Mouse (Mus musculus) stomach, embryonic 15.5 days (tissue): Measurements from ENCODE around the gene Dhcr7. TPM values are rescaled to one million over a fixed set of nuclear protein-coding genes. Genes with fewer than 3 reads are reported as not detected.

Source experiments
- ATAC-seq: fragments of 200-750 bp; cut with Nextera tagmentation; 2 replicates; pipeline ENCODE4 v1.8.0; 2017; ENCODE audit warnings: low read depth, moderate number of reproducible peaks, moderate TSS enrichment; ENCODE audit not compliant: insufficient read depth, low FRiP score
- H3K27ac ChIP-seq: fragments of 300-500 bp; sonication (generic); 2 replicates; pipeline ENCODE4 v1.5.1; 2015; ENCODE audit warnings: mild to moderate bottlenecking, inconsistent platforms
- H3K27me3 ChIP-seq: fragments of 300-500 bp; sonication (generic); replicated peaks from 2 replicates; pipeline ENCODE4 v1.6.1; 2015; ENCODE audit warnings: inconsistent platforms
- H3K36me3 ChIP-seq: fragments of 300-500 bp; sonication (generic); 2 replicates; pipeline ENCODE4 v1.6.1; 2015; ENCODE audit warnings: inconsistent platforms
- H3K4me1 ChIP-seq: fragments of 300-500 bp; sonication (generic); 2 replicates; pipeline ENCODE4 v1.6.1; 2015; ENCODE audit warnings: inconsistent platforms
- H3K4me2 ChIP-seq: fragments of 300-500 bp; sonication (generic); 2 replicates; pipeline ENCODE4 v1.6.1; 2015; ENCODE audit warnings: mild to moderate bottlenecking, inconsistent platforms
- H3K4me3 ChIP-seq: fragments of 300-500 bp; sonication (generic); replicated peaks from 2 replicates; pipeline ENCODE4 v1.5.1; 2015; ENCODE audit warnings: inconsistent platforms
- H3K9ac ChIP-seq: fragments of 300-500 bp; sonication (generic); 2 replicates; pipeline ENCODE4 v1.6.1; 2015; ENCODE audit warnings: inconsistent platforms
- H3K9me3 ChIP-seq: fragments of 300-500 bp; sonication (generic); 2 replicates; pipeline ENCODE4 v1.6.1; 2016; ENCODE audit warnings: inconsistent platforms
- WGBS: fragments of 180-500 bp; shearing (Covaris S2); methylation state at CpG from one replicate; pipeline ENCODE4 v1.1.7; 2015; 5-methylcytosine and 5-hydroxymethylcytosine counted together
- polyA plus RNA-seq: library from polyadenylated mRNA; unstranded; fragments of >200 nt; fragmentation: Nextera tagmentation; extraction: Ambion mirVana; gene quantifications from 2 replicates; pipeline ENCODE4 v1.2.1, GENCODE M21; 2015

Gene Dhcr7
- polyA plus RNA-seq, 1 experiment from 2014 or later: 49.9 TPM

GRCm38 (mm10) chr7:143805199-143805624 lies 17.7 kb upstream of the Dhcr7 start:
- H3K4me2 ChIP-seq: no peak overlapping the region
- H3K27me3 ChIP-seq: no peaks in the 10 kb centered on the region
- ATAC-seq: peak; percentile 33; the same call in 1 of the 2 replicates
- no peaks in the 10 kb centered on the region for H3K9me3 ChIP-seq
- H3K9ac ChIP-seq: no peak overlapping the region
- peaks cover 22% of the 10 kb centered on the region for H3K36me3 ChIP-seq
- no peak overlapping the region for H3K4me3 ChIP-seq
- 0 out of 2 replicates have a peak, but pooled peaks cover 12% of the 10 kb centered on the region for H3K4me1 ChIP-seq
- H3K27ac ChIP-seq: peak overlapping the region; percentile 23; the same call in 1 of the 2 replicates
- WGBS: 31% methylated on average over 5 of the region's 5 CpGs

- no peak overlapping the region for H3K4me2 ChIP-seq
- 53% methylated on average over 1 of the region's 1 CpGs for WGBS
- H3K27me3 ChIP-seq: no peaks in the 10 kb centered on the region
- peaks cover 28% of the 10 kb centered on the region for H3K36me3 ChIP-seq
- H3K9ac ChIP-seq: no peak overlapping the region
- H3K4me1 ChIP-seq: 0 out of 2 replicates have a peak, but pooled peaks cover 12% of the 10 kb centered on the region
- no peaks in the 10 kb centered on the region for H3K9me3 ChIP-seq
- no peak overlapping the region for H3K27ac ChIP-seq
- no peak for ATAC-seq
- H3K4me3 ChIP-seq: no peak overlapping the region
Observed at GRCm38 (mm10) chr7:143808909-143809308, 14.0 kb upstream of the Dhcr7 start.

- H3K36me3 ChIP-seq: peaks cover 5% of the 10 kb centered on the region; the same call in 1 of the 2 replicates
- no peak overlapping the region for H3K27ac ChIP-seq
- no peak overlapping the region for H3K9ac ChIP-seq
- WGBS: 70% methylated on average over 4 of the region's 4 CpGs
- no peaks in the 10 kb centered on the region for H3K9me3 ChIP-seq
- no peaks in the 10 kb centered on the region for H3K27me3 ChIP-seq
- no peak overlapping the region for H3K4me2 ChIP-seq
- no peak for ATAC-seq
- peaks cover 12% of the 10 kb centered on the region for H3K4me1 ChIP-seq
- H3K4me3 ChIP-seq: no peak overlapping the region
Observed at GRCm38 (mm10) chr7:143819201-143819600, 3.7 kb upstream of the Dhcr7 start.

- Histone ChIP-seq H3K4me2 (no peak overlapping the region), H3K4me3 (no peak overlapping the region), H3K27ac (no peak overlapping the region), H3K9ac (no peak overlapping the region), H3K27me3 (no peaks in the 10 kb centered on the region), H3K36me3 (peaks cover 2% of the 10 kb centered on the region; the same call in 1 of the 2 replicates), H3K4me1 (peaks cover 12% of the 10 kb centered on the region), H3K9me3 (no peaks in the 10 kb centered on the region)
- WGBS: 77% methylated on average over 2 of the region's 2 CpGs
- no peak for ATAC-seq
Observed at GRCm38 (mm10) chr7:143821241-143821640, 1.7 kb upstream of the Dhcr7 start.

GRCm38 (mm10) chr7:143823266-143823605 lies 291 bp downstream of the Dhcr7 start:
- no peak; the same call in 1 of the 2 replicates for ATAC-seq
- Histone ChIP-seq H3K9ac (peak overlapping the region; percentile 41), H3K27ac (peak overlapping the region; percentile 76)

GRCm38 (mm10) chr7:143826985-143827384 lies 4.0 kb downstream of the Dhcr7 start:
- WGBS: 86% methylated on average over 2 of the region's 2 CpGs
- Histone ChIP-seq H3K36me3 (no peaks in the 10 kb centered on the region), H3K9me3 (no peaks in the 10 kb centered on the region), H3K4me2 (no peak overlapping the region), H3K4me1 (peaks cover 23% of the 10 kb centered on the region), H3K27me3 (no peaks in the 10 kb centered on the region), H3K4me3 (no peak overlapping the region), H3K9ac (no peak overlapping the region), H3K27ac (no peak overlapping the region)
- no peak for ATAC-seq

More at GRCm38 (mm10) chr7:143823266-143823605, 291 bp downstream of the Dhcr7 start:
- no peaks in the 10 kb centered on the region; the same call in 1 of the 2 replicates for H3K36me3 ChIP-seq
- peaks cover 12% of the 10 kb centered on the region for H3K4me1 ChIP-seq
- peak overlapping the region; percentile 59 for H3K4me3 ChIP-seq
- no peaks in the 10 kb centered on the region for H3K9me3 ChIP-seq
- no peaks in the 10 kb centered on the region for H3K27me3 ChIP-seq
- WGBS: 71% methylated on average over 4 of the region's 4 CpGs
- peak overlapping the region; percentile 63 for H3K4me2 ChIP-seq

GRCm38 (mm10) chr7:143829504-143830331 lies 6.8 kb downstream of the Dhcr7 start:
- H3K9ac ChIP-seq: peak overlapping the region; percentile 55; the same call in 1 of the 2 replicates
- no peaks in the 10 kb centered on the region for H3K9me3 ChIP-seq
- H3K27ac ChIP-seq: peak overlapping the region; percentile 95
- peak overlapping the region; percentile 59 for H3K4me3 ChIP-seq
- H3K4me1 ChIP-seq: peaks cover 19% of the 10 kb centered on the region
- H3K27me3 ChIP-seq: no peaks in the 10 kb centered on the region
- H3K4me2 ChIP-seq: peak overlapping the region; percentile 87
- peak; percentile 100 for ATAC-seq
- no peaks in the 10 kb centered on the region for H3K36me3 ChIP-seq
- WGBS: under 1% methylated on average over 37 of the region's 37 CpGs

GRCm38 (mm10) chr7:143830399-143830798 lies 7.5 kb downstream of the Dhcr7 start:
- H3K27me3 ChIP-seq: no peaks in the 10 kb centered on the region

GRCm38 (mm10) chr7:143832196-143832595 lies 9.3 kb downstream of the Dhcr7 start:
- H3K9ac ChIP-seq: no peak overlapping the region
- peaks cover 19% of the 10 kb centered on the region for H3K4me1 ChIP-seq
- no peak for ATAC-seq
- no peaks in the 10 kb centered on the region for H3K27me3 ChIP-seq
- H3K4me2 ChIP-seq: 0 out of 2 replicates have a peak overlapping the region, but pooled peaks have one; percentile 1
- no peak overlapping the region for H3K4me3 ChIP-seq
- H3K27ac ChIP-seq: no peak overlapping the region
- H3K36me3 ChIP-seq: peaks cover 5% of the 10 kb centered on the region; the same call in 1 of the 2 replicates
- H3K9me3 ChIP-seq: no peaks in the 10 kb centered on the region
- 69% methylated on average over 8 of the region's 8 CpGs for WGBS

More at GRCm38 (mm10) chr7:143830399-143830798, 7.5 kb downstream of the Dhcr7 start:
- Histone ChIP-seq H3K36me3 (no peaks in the 10 kb centered on the region), H3K4me2 (peak overlapping the region; percentile 87), H3K4me3 (peak overlapping the region; percentile 59), H3K9ac (peak overlapping the region; percentile 50), H3K27ac (peak overlapping the region; percentile 51; the same call in 1 of the 2 replicates), H3K9me3 (no peaks in the 10 kb centered on the region), H3K4me1 (peaks cover 19% of the 10 kb centered on the region)
- WGBS: 7% methylated on average over 6 of the region's 6 CpGs
- ATAC-seq: no peak

- 88% methylated on average over 2 of the region's 2 CpGs for WGBS
- Histone ChIP-seq H3K4me2 (no peak overlapping the region), H3K27me3 (no peaks in the 10 kb centered on the region), H3K4me1 (peaks cover 19% of the 10 kb centered on the region), H3K9ac (no peak overlapping the region), H3K9me3 (no peaks in the 10 kb centered on the region), H3K27ac (no peak overlapping the region), H3K4me3 (no peak overlapping the region), H3K36me3 (peaks cover 9% of the 10 kb centered on the region; the same call in 1 of the 2 replicates)
- ATAC-seq: no peak
Observed at GRCm38 (mm10) chr7:143832611-143833010, 9.7 kb downstream of the Dhcr7 start.

- no peak overlapping the region for H3K27ac ChIP-seq
- H3K27me3 ChIP-seq: no peaks in the 10 kb centered on the region
- H3K36me3 ChIP-seq: peaks cover 12% of the 10 kb centered on the region; the same call in 1 of the 2 replicates
- H3K4me3 ChIP-seq: no peak overlapping the region
- H3K4me1 ChIP-seq: peaks cover 19% of the 10 kb centered on the region
- H3K4me2 ChIP-seq: no peak overlapping the region
- ATAC-seq: no peak
- no peak overlapping the region for H3K9ac ChIP-seq
- H3K9me3 ChIP-seq: no peaks in the 10 kb centered on the region
- WGBS: 78% methylated on average over 6 of the region's 6 CpGs
Observed at GRCm38 (mm10) chr7:143833581-143834190, 10.7 kb downstream of the Dhcr7 start.

- Histone ChIP-seq H3K36me3 (peaks cover 12% of the 10 kb centered on the region; the same call in 1 of the 2 replicates), H3K9me3 (no peaks in the 10 kb centered on the region), H3K9ac (no peak overlapping the region), H3K4me1 (peaks cover 19% of the 10 kb centered on the region), H3K4me3 (no peak overlapping the region), H3K4me2 (no peak overlapping the region), H3K27ac (no peak overlapping the region), H3K27me3 (no peaks in the 10 kb centered on the region)
- ATAC-seq: no peak
- 85% methylated on average over 2 of the region's 2 CpGs for WGBS
Observed at GRCm38 (mm10) chr7:143834316-143834715, 11.4 kb downstream of the Dhcr7 start.
